Mouse (Mus musculus) ES-E14 (cell line): ENCODE measurements around the gene Rhob.

Experiments
- HCFC1 ChIP-seq: IDR thresholded peaks from 2 replicates; pipeline ENCODE4 v1.6.1; 2012; ENCODE audit warnings: low read length, inconsistent platforms, borderline replicate concordance; ENCODE audit not compliant: insufficient read depth
- ZC3H11A ChIP-seq: IDR thresholded peaks from 2 replicates; pipeline ENCODE4 v1.6.1; 2012; ENCODE audit warnings: low read depth, mild to moderate bottlenecking, inconsistent platforms, low read length, borderline replicate concordance
- ZNF384 ChIP-seq: IDR thresholded peaks from 2 replicates; pipeline ENCODE4 v1.6.1; 2012; ENCODE audit warnings: low read depth, low read length, inconsistent platforms

GRCm38 (mm10) chr12:8474836-8475387 lies 24.9 kb downstream of the Rhob start:
- TF ChIP-seq ZNF384 = no peak
- TF ChIP-seq HCFC1 = no peak
- no peak for TF ChIP-seq ZC3H11A
